In genomic region chr11:120218946-120219345, GRCm38 (mm10) we compare ENCODE assay signal across 7 mouse cellular contexts. TPM values are rescaled to one million over a fixed set of nuclear protein-coding genes. Genes with fewer than 3 reads are reported as not detected.
DNase-seq lines count a peak whose midpoint lies in the region; ATAC-seq and TF ChIP-seq lines count a peak whose summit lies in the region.

No protein-coding gene starts in this region.

- TF ChIP-seq EP300 in heart, postnatal 0 days (IDR thresholded peaks at IDR 0.05; ENCODE audit: low read depth): peak; percentile 79; the same call in 1 of the 2 replicates

- TF ChIP-seq CTCF in heart, postnatal 0 days (IDR thresholded peaks at IDR 0.05; ENCODE audit: low read depth): no peak

- 0 out of 2 replicates have a peak, but pooled peaks cover under 1% of the 10 kb centered on the region for H3K9me3 ChIP-seq in heart, postnatal 0 days (replicated peaks; ENCODE audit: control insufficient read depth, low read length)
- H3K9me3 ChIP-seq in limb, embryonic 15.5 days: 0 out of 2 replicates have a peak, but pooled peaks cover 1% of the 10 kb centered on the region
- no peaks in the 10 kb centered on the region for H3K9me3 ChIP-seq in forebrain, embryonic 15.5 days

- H3K36me3 ChIP-seq in heart, postnatal 0 days (replicated peaks; ENCODE audit: control insufficient read depth, insufficient read depth, low read length): no peaks in the 10 kb centered on the region
- H3K36me3 ChIP-seq in limb, embryonic 15.5 days: no peaks in the 10 kb centered on the region
- H3K36me3 ChIP-seq in forebrain, embryonic 15.5 days: no peaks in the 10 kb centered on the region

- H3K9ac ChIP-seq in heart, postnatal 0 days (replicated peaks; ENCODE audit: low read depth, low read length): no peak overlapping the region
- no peak overlapping the region for H3K9ac ChIP-seq in limb, embryonic 15.5 days
- H3K9ac ChIP-seq in forebrain, embryonic 15.5 days (replicated peaks): no peak overlapping the region

- H3K4me3 ChIP-seq in heart, postnatal 0 days (ENCODE audit: low read depth, low read length): no peak overlapping the region
- H3K4me3 ChIP-seq in limb, embryonic 15.5 days: no peak overlapping the region
- H3K4me3 ChIP-seq in forebrain, embryonic 15.5 days: no peak overlapping the region

- H3K4me2 ChIP-seq in heart, postnatal 0 days (ENCODE audit: low read depth, low read length): no peak overlapping the region
- no peak overlapping the region for H3K4me2 ChIP-seq in limb, embryonic 15.5 days
- no peak overlapping the region for H3K4me2 ChIP-seq in forebrain, embryonic 15.5 days (replicated peaks)

- WGBS in heart, postnatal 0 days: 50% methylated on average over 6 of the region's 6 CpGs
- 62% methylated on average over 6 of the region's 6 CpGs for WGBS in limb, embryonic 15.5 days
- 89% methylated on average over 6 of the region's 6 CpGs for WGBS in forebrain, embryonic 15.5 days

- ATAC-seq in heart, postnatal 0 days (ENCODE audit: insufficient read depth, low read depth): no peak; the same call in 1 of the 2 replicates
- ATAC-seq in limb, embryonic 15.5 days (ENCODE audit: insufficient number of reproducible peaks, low FRiP score, low TSS enrichment, low read depth): no peak
- ATAC-seq in CD4-positive, CD25-positive, alpha-beta regulatory T cell, adult 4 months: no peak
- ATAC-seq in forebrain, embryonic 15.5 days (replicated peaks): no peak

- no peaks in the 10 kb centered on the region for H3K27me3 ChIP-seq in heart, postnatal 0 days (ENCODE audit: control insufficient read depth, insufficient read depth, low read length)
- no peaks in the 10 kb centered on the region for H3K27me3 ChIP-seq in limb, embryonic 15.5 days
- no peaks in the 10 kb centered on the region for H3K27me3 ChIP-seq in forebrain, embryonic 15.5 days

- H3K27ac ChIP-seq in heart, postnatal 0 days (ENCODE audit: low read depth): peak overlapping the region; percentile 75
- H3K27ac ChIP-seq in limb, embryonic 15.5 days: peak overlapping the region; percentile 24; the same call in 1 of the 2 replicates
- H3K27ac ChIP-seq in forebrain, embryonic 15.5 days (replicated peaks): no peak overlapping the region

- peak; percentile 43 to 49 for DNase-seq in right cerebral cortex, postnatal 10 days (ENCODE audit: low spot score in 2 of 2)
- DNase-seq in right cerebral cortex, adult 18-20 months: no peak
- peak; percentile 51 for DNase-seq in heart, postnatal 0 days (ENCODE audit: low spot score)
- peak; percentile 23 for DNase-seq in yolk sac, embryonic 10.5 days (ENCODE audit: low spot score)

- peaks cover 42% of the 10 kb centered on the region for H3K4me1 ChIP-seq in heart, postnatal 0 days (ENCODE audit: control insufficient read depth, insufficient read depth)
- peaks cover 41% of the 10 kb centered on the region for H3K4me1 ChIP-seq in limb, embryonic 15.5 days
- peaks cover 26% of the 10 kb centered on the region for H3K4me1 ChIP-seq in forebrain, embryonic 15.5 days

RNA-seq across cellular contexts. Expression of gene Bahcc1, which starts 13.8 kb away (rescaled TPM):
- total RNA-seq in heart, postnatal 0 days (2014; rRNA removed; ENCODE audit: low replicate concordance): 12.2 and 13.1 TPM in 2 replicates
- polyA plus RNA-seq in heart, postnatal 0 days (2015; fragmentation: Nextera tagmentation; extraction: Ambion mirVana): 2.8 and 3.5 TPM in 2 replicates
- polyA plus RNA-seq in limb, embryonic 15.5 days (2015; fragmentation: Nextera tagmentation; extraction: Ambion mirVana): 5.8 and 6.7 TPM in 2 replicates
- not detected for polyA plus RNA-seq in CD4-positive, CD25-positive, alpha-beta regulatory T cell, adult 4 months (2017; shearing (Covaris generic))
- polyA plus RNA-seq in forebrain, embryonic 15.5 days (2015; fragmentation: Nextera tagmentation; extraction: Ambion mirVana): 15.4 and 16.1 TPM in 2 replicates
